Mouse (Mus musculus): ENCODE data around the gene Tmem255a. TPM values are rescaled to one million over a fixed set of nuclear protein-coding genes. Genes with fewer than 3 reads are reported as not detected.
"Not testable (repeated sequence)": the region's sequence is repeated elsewhere in the genome, so short reads cannot be mapped to it uniquely, and the experiment has no call there.

The Tmem255a gene
- polyA plus RNA-seq, 1 experiment from 2014 or later: 12.5 TPM

DNA sequence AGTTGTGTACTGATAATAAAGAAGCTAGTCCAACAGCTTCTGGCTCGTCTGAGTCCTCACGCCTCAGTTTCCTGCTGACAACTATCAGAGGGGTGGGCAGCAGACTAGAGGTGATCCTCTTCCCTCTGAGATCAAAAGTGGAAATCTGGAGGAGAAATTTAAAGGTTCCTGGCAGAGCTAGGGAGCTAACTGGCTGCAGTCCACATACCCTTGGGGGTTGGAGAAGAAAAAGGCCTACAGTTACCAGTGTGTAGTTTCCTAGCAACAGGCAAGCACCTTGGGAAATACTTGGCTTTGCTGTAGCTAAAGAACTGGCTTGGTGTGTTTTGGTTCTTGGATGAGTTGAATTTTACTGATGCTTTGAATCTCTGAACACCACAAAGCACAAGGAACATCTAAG is 50.4 kb downstream of the Tmem255a start:
- Histone ChIP-seq H3K4me2 (no peak overlapping the region), H3K27ac (no peak overlapping the region), H3K9ac (no peak overlapping the region), H3K36me3 (ENCODE audit: poor library complexity, severe bottlenecking) (no peaks in the 10 kb centered on the region), H3K27me3 (no peaks in the 10 kb centered on the region), H3K9me3 (replicated peaks) (no peaks in the 10 kb centered on the region), H3K4me3 (no peak overlapping the region), H3K4me1 (no peaks in the 10 kb centered on the region)
- ATAC-seq: no peak
- WGBS: 62% methylated on average over 2 of the region's 2 CpGs

DNA sequence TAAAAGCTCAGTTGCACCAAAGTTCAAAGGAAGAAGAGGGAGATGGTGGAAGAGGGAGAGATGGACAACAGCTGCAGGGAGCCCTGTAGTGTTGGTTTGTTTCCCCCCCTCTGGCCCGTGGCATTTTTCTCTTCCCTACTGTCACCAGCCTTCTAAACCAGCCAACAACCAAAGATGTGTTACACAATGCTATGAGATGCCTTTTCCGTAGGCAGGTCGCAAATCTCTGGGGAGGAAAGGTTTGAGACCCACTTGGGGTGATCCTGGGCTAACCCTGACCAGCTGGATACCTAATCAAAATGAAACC is 61.8 kb downstream of the Tmem255a start:
- H3K4me3 ChIP-seq: peak overlapping the region; percentile 66
- H3K4me1 ChIP-seq: peaks cover 9% of the 10 kb centered on the region; the same call in 1 of the 2 replicates
- 15% methylated on average over 3 of the region's 3 CpGs for WGBS
- H3K9me3 ChIP-seq (replicated peaks): no peaks in the 10 kb centered on the region
- H3K4me2 ChIP-seq: peak overlapping the region; percentile 69
- H3K36me3 ChIP-seq (ENCODE audit: poor library complexity, severe bottlenecking): peaks cover 14% of the 10 kb centered on the region
- peak; percentile 8; the same call in 1 of the 2 replicates for ATAC-seq
- peak overlapping the region; percentile 84 for H3K9ac ChIP-seq
- 0 out of 2 replicates have a peak overlapping the region, but pooled peaks have one; percentile 81 for H3K27ac ChIP-seq
- H3K27me3 ChIP-seq: no peaks in the 10 kb centered on the region

DNA sequence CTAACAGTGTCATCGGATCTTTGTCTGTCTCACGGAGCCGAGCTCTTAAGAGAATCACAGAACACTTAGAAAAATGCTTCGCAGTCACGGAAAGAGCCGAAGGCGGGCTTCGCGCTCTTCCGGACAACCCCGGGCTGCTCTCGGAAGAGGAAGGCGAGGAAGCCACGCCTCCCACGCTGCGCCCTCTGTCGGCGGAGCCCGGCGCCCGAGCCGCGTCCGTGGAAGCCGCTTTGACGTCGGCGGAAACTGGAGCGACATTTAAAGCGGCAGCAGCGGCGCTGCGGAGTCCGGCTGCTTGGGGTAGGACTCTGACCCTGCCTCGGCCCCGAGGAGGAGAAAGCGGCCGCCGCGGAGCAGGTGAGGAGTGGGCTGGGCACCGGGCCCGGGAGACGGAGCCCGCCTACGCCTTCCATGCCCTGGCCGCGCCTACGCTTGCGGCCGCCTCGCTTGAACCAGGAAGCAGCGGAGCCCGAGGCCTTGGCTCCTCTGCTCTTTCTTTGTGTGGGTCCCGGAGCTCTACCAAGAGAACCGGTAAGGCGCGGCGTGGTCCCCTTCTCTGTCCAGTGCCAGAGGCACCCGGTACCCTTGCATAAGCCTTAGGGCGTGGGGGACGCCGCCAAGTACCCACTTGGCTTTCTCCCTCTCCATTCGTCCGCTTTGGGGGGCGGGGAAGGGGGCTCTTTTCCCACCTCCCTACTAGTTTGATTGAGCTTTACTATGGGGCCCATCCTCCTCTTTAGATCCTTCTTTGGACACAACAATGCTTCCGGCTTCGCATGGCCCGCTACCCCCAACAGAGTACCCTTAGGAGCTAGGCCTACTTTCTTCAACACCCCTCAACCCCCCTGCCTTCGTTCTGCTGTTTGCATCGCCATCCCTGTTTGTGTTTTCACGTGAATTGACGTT is 62.4 kb downstream of the Tmem255a start, which contains the start of gene Zbtb33:
Gene Zbtb33 (plus strand): TSS at position 242 of the 906 bp plus-strand sequence.
- Histone ChIP-seq H3K4me3 (peak within 1 kb of the TSS; percentile 66), H3K4me2 (peak within 1 kb of the TSS; percentile 69), H3K9ac (peak within 1 kb of the TSS; percentile 84), H3K9me3 (replicated peaks) (no peaks in the 10 kb centered on the region), H3K27me3 (no peaks in the 10 kb centered on the region), H3K4me1 (peaks cover 9% of the 10 kb centered on the region; the same call in 1 of the 2 replicates), H3K27ac (peak within 1 kb of the TSS; percentile 81), H3K36me3 (ENCODE audit: poor library complexity, severe bottlenecking) (peaks cover 14% of the 10 kb centered on the region)
- 25% methylated on average over 69 of the region's 72 CpGs for WGBS
- ATAC-seq: peak; percentile 96

DNA sequence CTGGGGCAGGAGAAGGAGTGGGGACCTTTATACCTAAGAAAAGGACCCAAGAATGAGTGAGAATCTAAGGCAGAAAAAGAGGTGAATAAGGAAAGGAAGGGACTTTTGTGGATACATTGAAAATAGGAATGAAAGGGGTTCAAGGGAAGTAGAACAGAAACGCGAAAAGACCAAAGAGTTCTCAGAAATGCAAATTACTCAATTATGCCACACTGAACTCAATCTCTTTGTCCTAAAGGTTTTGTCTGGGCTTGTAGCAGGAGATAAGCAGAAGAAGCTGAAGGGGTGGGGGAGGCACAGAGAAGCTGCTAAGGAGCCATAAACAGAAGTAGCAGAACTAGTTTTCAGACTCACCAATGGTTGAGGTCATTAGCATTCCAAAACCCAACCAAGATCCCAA is 66.7 kb downstream of the Tmem255a start:
- Histone ChIP-seq H3K4me1 (no peaks in the 10 kb centered on the region), H3K27ac (no peak overlapping the region), H3K4me2 (no peak overlapping the region), H3K27me3 (no peaks in the 10 kb centered on the region), H3K9ac (no peak overlapping the region), H3K9me3 (replicated peaks) (no peaks in the 10 kb centered on the region), H3K36me3 (ENCODE audit: poor library complexity, severe bottlenecking) (no peaks in the 10 kb centered on the region), H3K4me3 (no peak overlapping the region)
- WGBS: 14% methylated on average over 2 of the region's 2 CpGs
- ATAC-seq: no peak

DNA sequence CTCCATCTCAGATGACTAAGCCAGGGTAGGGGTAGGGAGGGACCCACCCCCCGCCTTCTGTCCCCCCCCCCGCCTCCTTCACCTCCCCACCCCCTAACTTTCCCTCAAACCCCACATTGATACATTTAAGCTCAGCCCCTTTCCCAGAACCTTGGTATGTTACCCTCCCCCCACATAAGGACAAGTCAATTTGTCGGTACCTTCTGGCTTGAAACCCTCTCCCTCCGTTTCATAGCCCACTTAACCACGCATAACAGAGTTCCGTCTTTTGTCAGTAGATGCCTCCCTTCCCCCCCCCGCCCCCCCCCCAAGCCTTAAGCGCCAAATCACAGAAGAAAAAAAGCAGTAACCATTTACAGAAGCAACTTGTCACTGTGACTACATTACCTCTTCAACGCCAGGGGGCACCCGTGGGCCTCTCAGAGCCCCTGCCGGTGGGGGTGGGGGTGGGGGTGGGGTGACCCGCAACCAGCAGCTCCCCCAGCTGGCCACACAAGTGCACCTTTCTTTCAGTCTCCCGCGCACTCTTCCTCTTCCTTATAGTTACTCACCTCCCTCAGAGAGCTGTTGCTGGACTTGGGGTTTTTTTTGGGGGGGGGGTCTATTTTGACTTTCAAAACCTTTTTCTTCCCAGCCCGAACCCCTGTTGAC is 70.5 kb downstream of the Tmem255a start:
- no peak overlapping the region for H3K9ac ChIP-seq
- H3K4me2 ChIP-seq: peak overlapping the region; percentile 68
- H3K4me1 ChIP-seq: no peaks in the 10 kb centered on the region
- no peak overlapping the region for H3K27ac ChIP-seq
- ATAC-seq: peak; percentile 79
- H3K9me3 ChIP-seq (replicated peaks): peaks cover 4% of the 10 kb centered on the region
- no peaks in the 10 kb centered on the region for H3K27me3 ChIP-seq
- no peaks in the 10 kb centered on the region for H3K36me3 ChIP-seq (ENCODE audit: poor library complexity, severe bottlenecking)
- WGBS: 21% methylated on average over 11 of the region's 15 CpGs
- H3K4me3 ChIP-seq: peak overlapping the region; percentile 44; the same call in 1 of the 2 replicates

GRCm38 (mm10) chrX:38180656-38181607 is 71.3 kb downstream of the Tmem255a start:
- peak overlapping the region; percentile 68 for H3K4me2 ChIP-seq
- no peaks in the 10 kb centered on the region for H3K4me1 ChIP-seq
- H3K9me3 ChIP-seq (replicated peaks): peaks cover 4% of the 10 kb centered on the region
- H3K36me3 ChIP-seq (ENCODE audit: poor library complexity, severe bottlenecking): no peaks in the 10 kb centered on the region
- no peak overlapping the region for H3K27ac ChIP-seq
- H3K27me3 ChIP-seq: no peaks in the 10 kb centered on the region
- 22% methylated on average over 36 of the region's 38 CpGs for WGBS
- ATAC-seq: peak; percentile 73
- peak overlapping the region; percentile 44 for H3K4me3 ChIP-seq
- peak overlapping the region; percentile 50 for H3K9ac ChIP-seq

- H3K9me3 ChIP-seq (replicated peaks); H3K27ac ChIP-seq; H3K4me1 ChIP-seq; H3K36me3 ChIP-seq (ENCODE audit: poor library complexity, severe bottlenecking); H3K27me3 ChIP-seq: not testable (repeated sequence)
- Histone ChIP-seq H3K9ac (0 out of 2 replicates have a peak overlapping the region, but pooled peaks have one; percentile 37), H3K4me2 (peak overlapping the region; percentile 38), H3K4me3 (peak overlapping the region; percentile 21)
- 42% methylated on average over 19 of the region's 19 CpGs for WGBS
- peak; percentile 71 for ATAC-seq
Measured at GRCm38 (mm10) chrX:38179891-38180310, 72.3 kb downstream of the Tmem255a start.

DNA sequence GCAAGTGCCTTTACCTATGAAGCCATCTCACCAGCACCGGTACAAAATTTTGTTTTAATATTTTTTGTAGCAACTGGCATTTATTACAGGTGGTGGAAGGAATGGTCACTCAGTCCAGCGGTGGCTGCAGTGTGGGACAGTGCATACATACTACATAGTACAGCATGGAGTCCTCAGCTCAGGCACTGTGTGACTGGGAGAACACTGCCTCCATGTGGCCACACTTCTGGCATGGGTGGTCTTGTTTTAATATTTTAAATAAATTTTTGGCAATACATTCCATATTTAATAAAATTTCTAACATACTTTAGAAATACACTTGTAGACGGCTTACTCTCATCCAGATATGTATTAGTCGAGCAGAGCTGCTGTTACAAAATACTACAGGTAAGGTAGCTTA is 85.6 kb downstream of the Tmem255a start:
- ATAC-seq: no peak
- H3K4me2 ChIP-seq: no peak overlapping the region
- H3K27me3 ChIP-seq: no peaks in the 10 kb centered on the region
- 76% methylated on average over 4 of the region's 4 CpGs for WGBS
- H3K27ac ChIP-seq: no peak overlapping the region
- H3K4me1 ChIP-seq: no peaks in the 10 kb centered on the region
- H3K9ac ChIP-seq: no peak overlapping the region
- no peaks in the 10 kb centered on the region for H3K9me3 ChIP-seq (replicated peaks)
- H3K4me3 ChIP-seq: no peak overlapping the region
- H3K36me3 ChIP-seq (ENCODE audit: poor library complexity, severe bottlenecking): no peaks in the 10 kb centered on the region

DNA sequence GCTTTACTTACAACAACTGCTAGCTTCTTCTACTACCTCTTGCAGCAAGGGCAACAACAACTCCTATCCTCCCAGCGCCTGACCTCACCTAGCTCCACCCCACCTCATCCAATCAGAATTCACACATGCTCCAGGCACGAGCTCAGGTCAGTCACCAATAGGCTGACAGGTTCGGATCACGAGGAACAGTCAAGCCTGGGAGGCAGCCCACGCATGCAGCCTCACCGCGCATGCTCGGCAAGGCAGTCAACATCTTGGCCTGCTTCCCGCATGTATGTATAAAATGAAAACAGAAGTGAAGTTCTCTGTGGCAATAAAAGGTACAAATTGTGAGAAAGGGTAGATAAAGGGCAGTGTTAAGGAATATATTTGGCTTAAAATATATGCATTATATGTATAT is 86.2 kb downstream of the Tmem255a start:
- no peak for ATAC-seq
- Histone ChIP-seq H3K9ac (no peak overlapping the region), H3K9me3 (replicated peaks) (no peaks in the 10 kb centered on the region), H3K4me3 (no peak overlapping the region), H3K4me2 (no peak overlapping the region), H3K36me3 (ENCODE audit: poor library complexity, severe bottlenecking) (no peaks in the 10 kb centered on the region), H3K27me3 (no peaks in the 10 kb centered on the region), H3K4me1 (no peaks in the 10 kb centered on the region), H3K27ac (no peak overlapping the region)
- WGBS: 81% methylated on average over 9 of the region's 9 CpGs

GRCm38 (mm10) chrX:38165315-38165714 is 86.9 kb downstream of the Tmem255a start:
- H3K9me3 ChIP-seq (replicated peaks): no peaks in the 10 kb centered on the region
- no peaks in the 10 kb centered on the region for H3K27me3 ChIP-seq
- no peak overlapping the region for H3K9ac ChIP-seq
- no peak for ATAC-seq
- 84% methylated on average over 3 of the region's 3 CpGs for WGBS
- no peak overlapping the region for H3K4me3 ChIP-seq
- H3K4me2 ChIP-seq: no peak overlapping the region
- no peaks in the 10 kb centered on the region for H3K36me3 ChIP-seq (ENCODE audit: poor library complexity, severe bottlenecking)
- no peak overlapping the region for H3K27ac ChIP-seq
- H3K4me1 ChIP-seq: no peaks in the 10 kb centered on the region

DNA sequence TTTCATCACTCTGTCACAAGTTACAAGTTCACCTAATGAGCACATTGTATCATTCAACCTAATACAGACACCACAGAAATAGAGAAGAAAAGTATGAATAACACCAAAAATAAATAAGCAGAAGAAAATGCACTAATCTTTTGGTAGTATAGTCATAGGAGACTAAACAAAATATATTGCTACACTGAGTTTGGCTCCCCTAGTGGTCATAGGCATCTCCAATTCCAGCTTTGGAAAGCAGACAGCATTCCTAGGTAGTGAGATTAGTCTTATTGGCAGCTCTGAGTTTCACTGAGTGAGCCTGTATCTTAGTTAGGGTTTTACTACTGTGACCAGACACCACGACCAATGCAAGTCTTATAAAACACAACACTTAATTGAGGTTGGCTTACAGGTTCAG is 93.1 kb downstream of the Tmem255a start:
- H3K4me1 ChIP-seq: no peaks in the 10 kb centered on the region
- no peak overlapping the region for H3K4me3 ChIP-seq
- ATAC-seq: no peak
- no peak overlapping the region for H3K9ac ChIP-seq
- no peaks in the 10 kb centered on the region for H3K27me3 ChIP-seq
- WGBS: 55% methylated on average over 1 of the region's 1 CpGs
- no peaks in the 10 kb centered on the region for H3K9me3 ChIP-seq (replicated peaks)
- no peak overlapping the region for H3K27ac ChIP-seq
- no peaks in the 10 kb centered on the region for H3K36me3 ChIP-seq (ENCODE audit: poor library complexity, severe bottlenecking)
- no peak overlapping the region for H3K4me2 ChIP-seq

Measured in forebrain, embryonic 13.5 days (tissue).